Mouse (Mus musculus): Measurements from ENCODE around the gene Kcnk12.

The Kcnk12 gene

DNA sequence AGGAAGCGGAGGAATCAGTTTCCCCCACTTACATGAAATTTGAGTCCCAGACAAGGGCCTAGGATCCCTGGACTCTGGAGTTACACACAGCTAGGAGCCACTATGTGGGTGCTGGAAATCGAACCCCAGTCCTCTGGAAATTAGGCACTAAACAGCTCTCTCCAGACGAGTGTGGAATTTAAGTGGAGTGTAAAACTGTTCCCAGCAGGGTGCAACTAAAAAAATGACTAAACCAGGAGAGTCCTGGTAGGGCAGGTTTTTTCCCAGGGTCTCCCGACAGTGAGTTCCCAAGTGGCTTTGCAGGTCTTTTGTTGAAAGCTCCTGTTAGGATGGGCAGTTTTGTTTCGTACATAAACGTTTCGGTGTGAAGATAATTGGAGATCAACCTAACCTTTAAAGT, 73.1 kb downstream of the Kcnk12 start:
- in situ Hi-C loops (cut with MboI, MseI) = no loop called here

DNA sequence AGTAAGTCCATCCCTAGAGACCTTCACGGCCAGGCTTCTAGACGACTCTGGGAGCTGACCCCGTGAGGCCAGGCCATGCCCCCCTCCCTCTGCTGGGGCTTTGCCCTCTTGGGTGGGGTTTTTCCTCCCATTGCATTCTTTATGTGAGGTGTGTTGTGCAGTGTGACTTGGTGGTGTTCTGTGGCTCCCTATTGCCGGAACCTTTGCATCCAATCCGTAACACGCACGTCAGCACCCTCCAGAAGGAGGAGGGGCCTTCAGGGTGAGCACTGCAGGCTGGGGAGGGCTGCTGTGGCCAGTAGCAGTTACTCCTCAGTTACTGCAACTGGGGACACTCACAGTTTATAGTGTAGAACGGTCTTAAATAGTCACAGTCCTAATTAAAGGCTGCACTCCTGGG, 97.7 kb downstream of the Kcnk12 start:
- in situ Hi-C loops (cut with MboI, MseI) = no loop called here

DNA sequence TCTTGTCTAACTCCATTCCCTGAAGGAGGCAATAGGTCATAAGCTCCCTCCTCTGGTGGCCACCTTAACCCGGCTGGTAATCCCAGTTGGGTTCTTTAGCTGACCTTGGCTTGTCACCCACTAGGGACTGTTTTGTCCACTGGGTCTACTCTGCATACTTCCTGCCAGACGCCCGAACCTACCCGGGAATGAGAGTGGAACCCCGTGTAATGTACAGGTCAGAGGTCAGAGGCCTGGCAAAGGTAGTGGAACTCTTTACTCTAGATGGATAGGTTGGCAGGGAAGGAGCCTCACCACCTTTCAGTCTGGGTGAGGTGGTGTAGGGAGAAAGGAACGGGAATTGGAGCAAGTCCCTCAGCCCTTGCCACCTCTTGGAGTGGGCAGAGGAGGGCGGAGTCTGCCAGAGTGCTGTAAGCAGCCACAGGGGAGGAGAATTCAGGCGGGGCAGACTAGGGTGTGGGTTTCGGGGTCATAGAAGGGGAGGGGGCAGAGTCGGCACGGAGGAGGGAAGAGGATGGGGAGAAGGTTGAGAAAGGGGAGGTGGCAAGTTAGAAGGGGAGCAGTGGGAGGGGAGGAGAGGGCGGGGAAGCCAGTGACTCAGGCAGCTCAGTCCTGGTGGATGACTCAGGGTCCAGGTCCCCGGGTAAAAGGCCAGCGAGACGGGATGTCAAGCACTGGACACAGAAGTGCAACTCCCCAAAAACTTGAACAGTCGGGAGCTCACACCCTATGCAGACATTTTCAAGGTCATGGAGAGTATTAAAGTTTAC, 98.6 kb downstream of the Kcnk12 start:
- in situ Hi-C loops (cut with MboI, MseI) = no loop called here

DNA sequence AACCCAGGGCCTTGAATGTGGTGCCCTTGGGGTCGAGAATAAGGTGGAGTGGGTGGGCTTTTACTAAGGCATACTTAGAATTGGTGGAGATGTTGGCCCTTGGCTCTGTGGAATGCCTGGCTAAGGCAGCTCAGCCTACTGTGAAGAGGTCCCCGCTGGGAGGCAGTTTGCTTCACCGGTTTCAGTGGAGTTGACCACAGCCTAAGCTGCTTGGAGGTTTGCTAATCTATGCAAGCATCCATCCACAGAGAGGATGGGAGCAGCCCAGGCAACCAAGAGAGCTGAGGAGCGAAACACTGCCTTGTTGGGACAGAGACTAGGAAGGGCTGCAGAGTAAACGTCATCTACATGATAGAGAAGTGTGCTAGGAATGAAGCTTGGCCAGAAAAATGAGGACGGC, 101.0 kb downstream of the Kcnk12 start:
- in situ Hi-C loops (cut with MboI, MseI) = no loop called here

DNA sequence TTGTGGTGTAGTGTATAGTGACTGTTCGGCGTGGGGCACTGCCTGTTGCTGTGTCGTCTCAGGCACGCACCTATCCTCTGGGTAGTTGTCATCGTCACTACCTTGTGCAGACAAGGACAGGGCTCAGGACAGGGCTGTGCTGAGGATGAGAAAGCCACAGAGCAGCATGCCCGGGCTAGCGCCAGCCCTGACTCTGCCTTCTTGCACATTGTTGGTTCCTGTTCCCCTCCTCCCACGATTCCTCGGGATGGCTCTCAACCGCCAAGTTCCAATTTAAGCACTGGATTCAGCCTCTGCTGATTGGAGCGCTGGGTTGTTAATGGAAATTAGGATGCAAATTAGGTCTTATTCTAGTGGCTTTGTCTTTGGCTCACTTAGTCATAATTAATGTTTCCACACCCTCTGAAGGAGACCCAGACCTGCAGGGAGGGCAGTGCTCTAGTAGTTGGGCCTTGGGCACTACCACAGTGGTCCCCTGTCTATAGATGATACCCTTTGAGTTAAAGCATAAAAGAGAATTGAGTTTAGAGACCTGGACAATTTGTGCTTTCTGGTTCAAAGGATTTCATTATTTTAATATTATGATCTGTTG, 101.8 kb downstream of the Kcnk12 start:
- in situ Hi-C loops (cut with MboI, MseI) = no loop called here
